Mouse (Mus musculus) right cerebral cortex, postnatal 25 days (tissue): ENCODE measurements around the gene Gm5105.

Source experiments
- DNase-seq: peaks from one replicate; pipeline ENCODE4 v3.0.0; 2022

Gm5105 gene

GRCm38 (mm10) chr3:138022003-138022402 lies 45.2 kb downstream of the Gm5105 start:
- DNase-seq = no peak

- DNase-seq = no peak
These were observed 50.4 kb downstream of the Gm5105 start for GRCm38 (mm10) chr3:138016810-138017209.

- DNase-seq = no peak
These were observed 52.5 kb downstream of the Gm5105 start for GRCm38 (mm10) chr3:138014725-138015124.

GRCm38 (mm10) chr3:138012351-138012750 lies 54.8 kb downstream of the Gm5105 start:
- no peak for DNase-seq

- no peak for DNase-seq
These were observed 59.0 kb downstream of the Gm5105 start for GRCm38 (mm10) chr3:138008152-138008551.

GRCm38 (mm10) chr3:138006896-138007295 lies 60.3 kb downstream of the Gm5105 start:
- DNase-seq = no peak

GRCm38 (mm10) chr3:138003264-138003663 lies 63.9 kb downstream of the Gm5105 start:
- no peak for DNase-seq

GRCm38 (mm10) chr3:138002545-138002944 lies 64.6 kb downstream of the Gm5105 start:
- no peak for DNase-seq

- DNase-seq = no peak
These were observed 65.3 kb downstream of the Gm5105 start for GRCm38 (mm10) chr3:138001865-138002264.

GRCm38 (mm10) chr3:138000724-138001069 lies 66.5 kb downstream of the Gm5105 start:
- no peak for DNase-seq

- DNase-seq = no peak
These were observed 67.0 kb downstream of the Gm5105 start for GRCm38 (mm10) chr3:138000062-138000723.

GRCm38 (mm10) chr3:137999224-137999790 lies 67.9 kb downstream of the Gm5105 start:
- DNase-seq = no peak
